Mouse (Mus musculus) retina, postnatal 1 day (tissue): Measurements from ENCODE around the gene Ift22.
A peak's percentile ranks its signal among the peaks of the same experiment; 100 is the strongest.

Experiments
- DNase-seq: peaks from one replicate; pipeline ENCODE4 v3.0.0-alpha.2; 2012

Ift22 gene

GRCm38 (mm10) chr5:136907991-136908857 lies at the start of gene Ift22:
Gene Ift22, plus strand, starts transcription at chr5:136908150.
- DNase-seq: peak; percentile 97

GRCm38 (mm10) chr5:136861191-136861940 lies 46.6 kb upstream of the Ift22 start:
- DNase-seq: peak; percentile 50

GRCm38 (mm10) chr5:136862806-136863205 lies 45.1 kb upstream of the Ift22 start:
- DNase-seq: no peak

GRCm38 (mm10) chr5:136863276-136863675 lies 44.7 kb upstream of the Ift22 start:
- DNase-seq: peak; percentile 47

GRCm38 (mm10) chr5:136863961-136864674 lies 43.8 kb upstream of the Ift22 start:
- DNase-seq: peak; percentile 91

- DNase-seq: no peak
Measured at GRCm38 (mm10) chr5:136867706-136868105, 40.2 kb upstream of the Ift22 start.

- DNase-seq: no peak
Measured at GRCm38 (mm10) chr5:136869451-136870114, 38.4 kb upstream of the Ift22 start.

- DNase-seq: no peak
Measured at GRCm38 (mm10) chr5:136872417-136872816, 35.5 kb upstream of the Ift22 start.

- DNase-seq: no peak
Measured at GRCm38 (mm10) chr5:136874271-136874670, 33.7 kb upstream of the Ift22 start.

GRCm38 (mm10) chr5:136880101-136880500 lies 27.8 kb upstream of the Ift22 start:
- no peak for DNase-seq

- DNase-seq: peak; percentile 87
Measured at GRCm38 (mm10) chr5:136881380-136882009, 26.5 kb upstream of the Ift22 start.

- peak; percentile 50 for DNase-seq
Measured at GRCm38 (mm10) chr5:136882055-136882787, 25.7 kb upstream of the Ift22 start.

GRCm38 (mm10) chr5:136882788-136883439 lies 25.0 kb upstream of the Ift22 start, which contains the start of gene Col26a1:
Gene Col26a1, minus strand, starts transcription at chr5:136883209.
- peak; percentile 47 for DNase-seq

- no peak for DNase-seq
Measured at GRCm38 (mm10) chr5:136886957-136887356, 21.0 kb upstream of the Ift22 start.

- no peak for DNase-seq
Measured at GRCm38 (mm10) chr5:136888539-136889355, 19.2 kb upstream of the Ift22 start.

- DNase-seq: no peak
Measured at GRCm38 (mm10) chr5:136894840-136895528, 13.0 kb upstream of the Ift22 start.

GRCm38 (mm10) chr5:136895529-136895963 lies 12.4 kb upstream of the Ift22 start:
- DNase-seq: no peak

GRCm38 (mm10) chr5:136904621-136905020 lies 3.3 kb upstream of the Ift22 start:
- no peak for DNase-seq

- DNase-seq: peak; percentile 50
Measured at GRCm38 (mm10) chr5:136905630-136906029, 2.3 kb upstream of the Ift22 start.
